Mouse (Mus musculus) embryonic fibroblast, embryonic 13.5 days (primary cell): Measurements from ENCODE around the gene Loxl1. TPM values are rescaled to one million over a fixed set of nuclear protein-coding genes. Genes with fewer than 3 reads are reported as not detected.

ENCODE experiments used
- H3K27ac ChIP-seq: 2 replicates; pipeline ENCODE4 v1.5.1; 2012; ENCODE audit warnings: low read length, control low read depth, inconsistent platforms; ENCODE audit not compliant: insufficient read depth
- H3K4me1 ChIP-seq: 2 replicates; pipeline ENCODE4 v1.6.1; 2011; ENCODE audit warnings: low read length; ENCODE audit not compliant: control insufficient read depth, insufficient read depth
- H3K4me3 ChIP-seq: 2 replicates; pipeline ENCODE4 v1.5.1; 2011; ENCODE audit warnings: mild to moderate bottlenecking, control low read depth, low read length; ENCODE audit not compliant: insufficient read depth
- CTCF ChIP-seq: IDR thresholded peaks from 2 replicates; pipeline ENCODE4 v1.5.1; 2011; ENCODE audit warnings: mild to moderate bottlenecking, control low read depth, low read length, moderate library complexity, borderline replicate concordance; ENCODE audit not compliant: insufficient read depth
- POLR2A ChIP-seq: IDR thresholded peaks from 2 replicates; pipeline ENCODE4 v1.6.1; 2011; ENCODE audit warnings: low read depth, mild to moderate bottlenecking, control low read depth, low read length, moderate library complexity
- polyA plus RNA-seq: library from polyadenylated mRNA; stranded (reverse); fragments of >200 nt; gene quantifications from 2 replicates; pipeline ENCODE4 v1.2.4, GENCODE M21; 2011; ENCODE audit warnings: low read depth; ENCODE audit not compliant: missing spikeins, insufficient read length

Loxl1 gene
- polyA plus RNA-seq, 1 experiment: 158 TPM

DNA sequence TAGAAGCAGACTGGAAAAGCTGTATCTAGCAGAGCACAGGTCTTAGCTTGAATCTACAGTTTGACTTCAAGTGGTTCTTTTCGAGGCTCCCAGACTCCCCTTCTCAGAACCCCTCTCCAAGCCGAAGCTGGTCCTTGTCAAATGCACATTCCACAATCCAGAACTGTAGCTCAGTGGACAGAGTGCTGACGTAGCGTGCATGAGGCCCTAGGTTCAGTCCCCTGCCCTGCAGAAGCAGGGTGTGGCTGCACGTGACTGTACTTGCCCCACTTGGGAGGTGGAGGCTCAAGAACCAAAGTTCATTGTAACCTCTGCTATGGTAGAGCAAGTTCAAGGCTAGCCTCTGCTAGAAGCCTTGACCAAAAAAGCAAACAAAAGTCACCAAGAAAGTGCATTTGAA lies 33.2 kb downstream of the Loxl1 start:
- TF ChIP-seq CTCF: no peak
- no peak for TF ChIP-seq POLR2A
- H3K27ac ChIP-seq: no peak overlapping the region
- peaks cover 9% of the 10 kb centered on the region; the same call in 1 of the 2 replicates for H3K4me1 ChIP-seq
- no peak overlapping the region for H3K4me3 ChIP-seq

GRCm38 (mm10) chr9:58278821-58279723 lies 33.9 kb downstream of the Loxl1 start:
- H3K4me1 ChIP-seq: peaks cover 14% of the 10 kb centered on the region; the same call in 1 of the 2 replicates
- TF ChIP-seq POLR2A (no peak), CTCF (no peak)
- no peak overlapping the region for H3K4me3 ChIP-seq
- no peak overlapping the region for H3K27ac ChIP-seq

- H3K4me3 ChIP-seq: no peak overlapping the region
- H3K4me1 ChIP-seq: peaks cover 17% of the 10 kb centered on the region; the same call in 1 of the 2 replicates
- TF ChIP-seq CTCF (no peak), POLR2A (no peak)
- no peak overlapping the region for H3K27ac ChIP-seq
Measured at GRCm38 (mm10) chr9:58278313-58278712, 34.7 kb downstream of the Loxl1 start.

DNA sequence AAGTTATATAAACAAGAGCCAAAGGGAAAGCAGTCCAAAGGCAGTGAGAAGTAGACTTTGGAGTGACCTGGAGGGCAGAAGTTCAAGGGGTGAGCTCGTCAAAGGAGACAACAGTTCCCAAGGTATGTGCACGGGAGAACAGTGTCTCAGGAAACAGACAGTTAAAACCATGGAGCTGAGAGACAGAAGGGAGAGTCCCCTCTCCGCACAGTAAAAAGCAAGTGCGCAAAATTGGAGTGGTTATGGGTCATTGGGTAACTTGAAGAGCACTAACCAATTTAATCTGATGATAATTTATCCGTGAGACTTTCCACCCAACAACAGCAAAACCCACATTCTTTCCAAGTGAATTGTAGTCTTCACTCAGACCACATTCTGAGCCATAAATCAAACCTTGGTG lies 36.6 kb downstream of the Loxl1 start:
- peak overlapping the region; percentile 83 for H3K27ac ChIP-seq
- TF ChIP-seq POLR2A (no peak), CTCF (no peak)
- no peak overlapping the region for H3K4me3 ChIP-seq
- peaks cover 14% of the 10 kb centered on the region; the same call in 1 of the 2 replicates for H3K4me1 ChIP-seq

DNA sequence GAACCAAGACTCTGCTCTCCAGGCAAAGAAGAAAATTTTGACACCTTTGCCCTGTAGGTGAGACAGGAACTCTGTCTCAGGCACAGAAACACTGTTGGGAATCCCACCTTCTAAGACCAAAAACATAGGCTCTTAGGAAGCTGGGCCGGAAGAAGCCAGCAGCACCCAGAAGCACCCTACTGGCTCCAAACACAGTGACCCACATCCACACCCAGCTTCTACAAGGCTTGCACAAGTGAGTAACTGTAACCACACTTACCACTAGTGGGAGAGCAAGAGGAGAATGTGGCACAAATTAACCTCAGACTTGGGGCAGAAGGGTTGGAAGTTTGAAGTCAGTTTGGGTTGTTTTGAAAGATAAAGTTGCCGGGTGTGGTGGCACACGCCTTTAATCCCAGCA lies 37.2 kb downstream of the Loxl1 start:
- Histone ChIP-seq H3K4me3 (no peak overlapping the region), H3K27ac (peak overlapping the region; percentile 83), H3K4me1 (peaks cover 14% of the 10 kb centered on the region; the same call in 1 of the 2 replicates)
- TF ChIP-seq POLR2A: no peak
- TF ChIP-seq CTCF: no peak

DNA sequence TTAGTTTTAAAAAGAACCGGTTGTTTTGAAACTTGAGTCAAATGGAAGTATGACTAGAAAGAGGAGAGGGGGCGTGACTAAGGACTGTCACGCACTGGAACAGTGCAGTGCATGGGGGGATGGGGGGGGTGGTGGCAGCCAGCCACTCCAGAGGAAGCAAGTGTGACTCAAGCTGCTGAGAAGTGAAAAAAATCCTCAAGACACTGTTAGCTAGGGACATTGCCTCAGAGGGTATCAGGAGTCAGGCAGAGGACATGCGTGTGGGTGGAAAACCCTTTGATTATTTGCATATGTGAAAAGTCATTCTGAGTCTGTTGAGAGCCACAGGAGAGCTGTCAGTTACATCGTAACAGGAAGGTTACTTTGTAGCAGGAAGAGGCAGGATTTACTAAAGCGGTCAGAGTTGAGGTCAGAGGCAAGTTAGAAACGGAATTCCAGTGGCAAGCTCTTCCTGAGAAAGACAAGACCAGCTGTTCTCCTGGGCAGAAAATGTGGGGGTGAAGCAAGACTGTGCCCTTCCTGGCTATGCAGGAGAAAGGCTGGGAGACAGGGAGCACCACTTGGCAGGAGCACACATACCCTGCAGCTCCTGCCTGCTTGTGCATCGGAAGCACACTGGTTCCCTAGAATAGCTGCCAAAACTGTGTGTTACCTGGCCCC lies 37.7 kb downstream of the Loxl1 start:
- no peak overlapping the region for H3K4me3 ChIP-seq
- TF ChIP-seq POLR2A: 0 out of 2 replicates have a peak, but pooled peaks have one; percentile 14
- no peak for TF ChIP-seq CTCF
- peaks cover 14% of the 10 kb centered on the region; the same call in 1 of the 2 replicates for H3K4me1 ChIP-seq
- H3K27ac ChIP-seq: peak overlapping the region; percentile 95

GRCm38 (mm10) chr9:58274626-58275025 lies 38.4 kb downstream of the Loxl1 start:
- Histone ChIP-seq H3K27ac (peak overlapping the region; percentile 95), H3K4me3 (no peak overlapping the region), H3K4me1 (peaks cover 14% of the 10 kb centered on the region; the same call in 1 of the 2 replicates)
- no peak for TF ChIP-seq CTCF
- TF ChIP-seq POLR2A: no peak

DNA sequence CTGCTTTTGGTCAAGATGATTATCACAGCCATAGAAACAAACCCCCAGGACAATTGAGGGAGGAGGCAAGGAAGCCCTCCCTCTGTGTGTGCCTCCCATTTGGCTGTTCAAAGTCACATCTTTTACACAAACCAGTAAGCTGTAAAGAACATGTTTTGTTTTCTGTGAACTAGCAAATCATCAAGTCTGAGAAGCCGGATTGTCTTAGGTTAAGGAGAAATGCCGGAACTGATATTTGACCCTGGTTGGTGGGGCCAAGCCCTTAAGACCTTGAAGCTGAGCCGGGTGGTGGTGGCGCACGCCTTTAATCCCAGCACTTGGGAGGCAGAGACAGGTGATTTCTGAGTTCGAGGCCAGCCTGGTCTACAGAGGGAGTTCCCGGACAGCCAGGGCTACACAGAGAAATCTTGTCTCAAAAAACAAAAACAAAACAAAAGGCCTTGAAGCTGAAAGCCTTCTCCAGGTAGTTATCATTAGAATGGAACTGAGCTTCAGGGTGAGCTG lies 38.8 kb downstream of the Loxl1 start:
- H3K4me3 ChIP-seq: no peak overlapping the region
- peak overlapping the region; percentile 95 for H3K27ac ChIP-seq
- TF ChIP-seq POLR2A: no peak
- TF ChIP-seq CTCF: no peak
- H3K4me1 ChIP-seq: peaks cover 14% of the 10 kb centered on the region; the same call in 1 of the 2 replicates

DNA sequence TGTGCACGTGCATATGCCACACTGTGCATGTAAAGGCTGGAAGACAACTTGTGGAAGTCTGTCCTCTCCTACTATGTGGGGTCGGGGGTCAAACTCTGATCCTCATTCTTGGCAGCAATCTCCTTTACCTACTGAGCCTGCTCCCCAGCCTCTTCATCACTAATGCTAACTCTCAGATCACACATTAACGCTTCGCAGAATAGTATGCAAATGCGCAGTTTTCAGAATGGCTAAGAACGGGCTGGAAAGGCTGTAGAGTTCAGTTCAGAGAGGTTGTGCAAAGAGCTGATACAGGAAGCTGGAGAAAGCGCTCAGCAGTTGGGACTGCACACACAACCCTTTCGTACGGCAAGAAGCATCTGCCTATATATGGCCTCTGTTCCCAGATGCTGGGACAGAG lies 40.1 kb downstream of the Loxl1 start:
- Histone ChIP-seq H3K4me3 (no peak overlapping the region), H3K4me1 (peaks cover 14% of the 10 kb centered on the region; the same call in 1 of the 2 replicates), H3K27ac (0 out of 2 replicates have a peak overlapping the region, but pooled peaks have one; percentile 12)
- TF ChIP-seq POLR2A (no peak), CTCF (no peak)
